ENCODE assay signal across 9 mouse cellular contexts in genomic region chr10:41812566-41812965, GRCm38 (mm10). TPM values are rescaled to one million over a fixed set of nuclear protein-coding genes. Genes with fewer than 3 reads are reported as not detected.
DNase-seq lines count a peak whose midpoint lies in the region; ATAC-seq and TF ChIP-seq lines count a peak whose summit lies in the region.
"Had no signal": no experiment of that assay in that cellular context is flagged by ENCODE, and none has a peak within 500 bp of the region (broad histone marks: within the 10 kb centered on the region; RNA-seq: fewer than 3 reads in every experiment).

No protein-coding gene starts in this region.

- peaks cover 6% of the 10 kb centered on the region for H3K36me3 ChIP-seq in erythroblast, embryonic 14.5 days (ENCODE audit: control insufficient read depth)
- no peaks in the 10 kb centered on the region for H3K36me3 ChIP-seq in testis, adult 2 months (ENCODE audit: control insufficient read depth, insufficient read depth, low read length)
- H3K36me3 ChIP-seq in liver, embryonic 13.5 days: no peaks in the 10 kb centered on the region

- peak overlapping the region; percentile 90 for H3K9ac ChIP-seq in liver, embryonic 13.5 days

- ATAC-seq in erythroblast, adult 5-6 weeks (replicated peaks; ENCODE audit: low FRiP score, poor library complexity, severe bottlenecking): no peak
- no peak for ATAC-seq in liver, embryonic 13.5 days (ENCODE audit: low read depth)

- TF ChIP-seq CTCF in testis, adult 2 months (IDR thresholded peaks at IDR 0.05; ENCODE audit: control insufficient read depth, insufficient read depth, insufficient replicate concordance, low read depth, low read length): no peak

- H3K9me3 ChIP-seq in erythroblast, embryonic 14.5 days (ENCODE audit: control insufficient read depth, low read length): no peaks in the 10 kb centered on the region
- no peaks in the 10 kb centered on the region for H3K9me3 ChIP-seq in liver, embryonic 13.5 days (replicated peaks)

- no peak for TF ChIP-seq POLR2A in testis, adult 2 months (IDR thresholded peaks at IDR 0.05; ENCODE audit: control insufficient read depth, low read depth, low read length)

- 58% methylated on average over 6 of the region's 6 CpGs for WGBS in liver, embryonic 13.5 days (ENCODE audit: insufficient replicate concordance)

- peak overlapping the region; percentile 78 for H3K4me2 ChIP-seq in liver, embryonic 13.5 days

- H3K4me3 ChIP-seq in erythroblast, embryonic 14.5 days (replicated peaks): peak overlapping the region; percentile 87
- peak overlapping the region; percentile 20; the same call in 1 of the 2 replicates for H3K4me3 ChIP-seq in testis, adult 2 months (ENCODE audit: control insufficient read depth, low read depth, low read length)
- peak overlapping the region; percentile 79 for H3K4me3 ChIP-seq in liver, embryonic 13.5 days (replicated peaks)

- no peaks in the 10 kb centered on the region for H3K27me3 ChIP-seq in erythroblast, embryonic 14.5 days (ENCODE audit: control insufficient read depth)
- H3K27me3 ChIP-seq in testis, adult 2 months (ENCODE audit: control insufficient read depth, insufficient read depth, low read length): no peaks in the 10 kb centered on the region
- H3K27me3 ChIP-seq in liver, embryonic 13.5 days: no peaks in the 10 kb centered on the region

- no peak for DNase-seq in testis, postnatal 10 days (ENCODE audit: low spot score)
- DNase-seq in liver, embryonic 13.5 days: no peak
- DNase-seq in adrenal gland, adult (ENCODE audit: inconsistent age in 2 of 2, low spot score in 1 of 2): no peak
- DNase-seq in adrenal gland, postnatal 36 days: no peak
- no peak for DNase-seq in urinary bladder, adult 2 months (ENCODE audit: low spot score)
- DNase-seq: adrenal gland, adult 8-10 months had no signal

- peaks cover 66% of the 10 kb centered on the region for H3K4me1 ChIP-seq in erythroblast, embryonic 14.5 days (ENCODE audit: control insufficient read depth)
- H3K4me1 ChIP-seq in testis, adult 2 months (ENCODE audit: control insufficient read depth, insufficient read depth, low read length): peaks cover 7% of the 10 kb centered on the region
- H3K4me1 ChIP-seq in liver, embryonic 13.5 days (replicated peaks): peaks cover 58% of the 10 kb centered on the region

- H3K27ac ChIP-seq in testis, adult 2 months (ENCODE audit: control insufficient read depth, insufficient read depth, low read depth, low read length): no peak overlapping the region
- no peak overlapping the region for H3K27ac ChIP-seq in liver, embryonic 13.5 days

RNA-seq across cellular contexts. Expression of gene Sesn1, which starts 2.8 kb away (rescaled TPM):
- polyA plus RNA-seq in erythroblast, embryonic 14.5 days (2012): 0.38 and 0.50 TPM in 2 replicates
- 157 and 167 TPM in 2 replicates for total RNA-seq in erythroblast, adult 5-6 weeks (2015; ENCODE audit: low replicate concordance)
- 112 and 135 TPM in 2 replicates for total RNA-seq in erythroblast, adult 5-6 weeks (2017; ENCODE audit: low replicate concordance)
- polyA plus RNA-seq in testis, adult 2 months (2012; rRNA removed): 9.9 and 12.7 TPM in 2 replicates
- polyA plus RNA-seq in liver, embryonic 13.5 days (2015; fragmentation: Nextera tagmentation; extraction: Ambion mirVana): 22.3 and 25.3 TPM in 2 replicates
- total RNA-seq in adrenal gland, postnatal 36 days (2021): 10 to 100 TPM; 19.9 to 22.6 TPM
- polyA plus RNA-seq in urinary bladder, adult 2 months (2012; rRNA removed): 35.8 and 41.4 TPM in 2 replicates

RNA-seq across cellular contexts. Expression of gene Cep57l1, which starts 2.9 kb away (rescaled TPM):
- polyA plus RNA-seq in erythroblast, embryonic 14.5 days (2012): 0.06 and 0.10 TPM in 2 replicates
- total RNA-seq in erythroblast, adult 5-6 weeks (2015; ENCODE audit: low replicate concordance): 11.5 and 12.7 TPM in 2 replicates
- 7.1 and 12.5 TPM in 2 replicates for total RNA-seq in erythroblast, adult 5-6 weeks (2017; ENCODE audit: low replicate concordance)
- 15.0 and 18.9 TPM in 2 replicates for polyA plus RNA-seq in testis, adult 2 months (2012; rRNA removed)
- polyA plus RNA-seq in liver, embryonic 13.5 days (2015; fragmentation: Nextera tagmentation; extraction: Ambion mirVana): 14.9 and 17.3 TPM in 2 replicates
- 1 to 10 TPM; 7.2 to 7.3 TPM for total RNA-seq in adrenal gland, postnatal 36 days (2021)
- 4.9 and 5.2 TPM in 2 replicates for polyA plus RNA-seq in urinary bladder, adult 2 months (2012; rRNA removed)

Comparison
In these comparisons a context has a peak if more than half of its experiments do, and no peak if none do; other contexts are left out.
1. H3K4me3 ChIP-seq: peak in every context shown above with its lines; median percentile 87 in erythroblast, embryonic 14.5 days; 79 in liver, embryonic 13.5 days; 20 in testis, adult 2 months.